Mouse (Mus musculus): Measurements from ENCODE around the gene Prkch. TPM values are rescaled to one million over a fixed set of nuclear protein-coding genes. Genes with fewer than 3 reads are reported as not detected.

Gene Prkch
- polyA plus RNA-seq, 1 experiment: 7.7 TPM

- DNase-seq (ENCODE audit: low read depth): no peak
- TF ChIP-seq CTCF (IDR thresholded peaks at IDR 0.05; ENCODE audit: borderline replicate concordance, extremely low read depth, insufficient read depth, insufficient read length) (no peak), POLR2A (IDR thresholded peaks at IDR 0.05; ENCODE audit: borderline replicate concordance, extremely low read depth, insufficient read depth, insufficient read length, poor library complexity, severe bottlenecking) (no peak)
These were observed 117.4 kb downstream of the Prkch start for GRCm38 (mm10) chr12:73701999-73702398.

GRCm38 (mm10) chr12:73704382-73704781 lies 119.8 kb downstream of the Prkch start:
- no peak for DNase-seq (ENCODE audit: low read depth)
- TF ChIP-seq POLR2A (IDR thresholded peaks at IDR 0.05; ENCODE audit: borderline replicate concordance, extremely low read depth, insufficient read depth, insufficient read length, poor library complexity, severe bottlenecking) (no peak), CTCF (IDR thresholded peaks at IDR 0.05; ENCODE audit: borderline replicate concordance, extremely low read depth, insufficient read depth, insufficient read length) (0 out of 2 replicates have a peak, but pooled peaks have one; percentile 2)

- TF ChIP-seq POLR2A (IDR thresholded peaks at IDR 0.05; ENCODE audit: borderline replicate concordance, extremely low read depth, insufficient read depth, insufficient read length, poor library complexity, severe bottlenecking) (no peak), CTCF (IDR thresholded peaks at IDR 0.05; ENCODE audit: borderline replicate concordance, extremely low read depth, insufficient read depth, insufficient read length) (peak; percentile 73; the same call in 1 of the 2 replicates)
- DNase-seq (ENCODE audit: low read depth): peak; percentile 81
These were observed 120.6 kb downstream of the Prkch start for GRCm38 (mm10) chr12:73705097-73705690.

- TF ChIP-seq POLR2A (IDR thresholded peaks at IDR 0.05; ENCODE audit: borderline replicate concordance, extremely low read depth, insufficient read depth, insufficient read length, poor library complexity, severe bottlenecking) (no peak), CTCF (IDR thresholded peaks at IDR 0.05; ENCODE audit: borderline replicate concordance, extremely low read depth, insufficient read depth, insufficient read length) (no peak)
- no peak for DNase-seq (ENCODE audit: low read depth)
These were observed 123.9 kb downstream of the Prkch start for GRCm38 (mm10) chr12:73708498-73708897.

GRCm38 (mm10) chr12:73708920-73709319 lies 124.3 kb downstream of the Prkch start:
- peak; percentile 79 for DNase-seq (ENCODE audit: low read depth)
- no peak for TF ChIP-seq POLR2A (IDR thresholded peaks at IDR 0.05; ENCODE audit: borderline replicate concordance, extremely low read depth, insufficient read depth, insufficient read length, poor library complexity, severe bottlenecking)
- peak; percentile 61 for TF ChIP-seq CTCF (IDR thresholded peaks at IDR 0.05; ENCODE audit: borderline replicate concordance, extremely low read depth, insufficient read depth, insufficient read length)

- DNase-seq (ENCODE audit: low read depth): no peak
- TF ChIP-seq POLR2A (IDR thresholded peaks at IDR 0.05; ENCODE audit: borderline replicate concordance, extremely low read depth, insufficient read depth, insufficient read length, poor library complexity, severe bottlenecking) (no peak), CTCF (IDR thresholded peaks at IDR 0.05; ENCODE audit: borderline replicate concordance, extremely low read depth, insufficient read depth, insufficient read length) (no peak)
These were observed 126.2 kb downstream of the Prkch start for GRCm38 (mm10) chr12:73710846-73711245.

- no peak for TF ChIP-seq POLR2A (IDR thresholded peaks at IDR 0.05; ENCODE audit: borderline replicate concordance, extremely low read depth, insufficient read depth, insufficient read length, poor library complexity, severe bottlenecking)
- TF ChIP-seq CTCF (IDR thresholded peaks at IDR 0.05; ENCODE audit: borderline replicate concordance, extremely low read depth, insufficient read depth, insufficient read length): no peak
- no peak for DNase-seq (ENCODE audit: low read depth)
These were observed 127.5 kb downstream of the Prkch start for GRCm38 (mm10) chr12:73712122-73712521.

- TF ChIP-seq CTCF (IDR thresholded peaks at IDR 0.05; ENCODE audit: borderline replicate concordance, extremely low read depth, insufficient read depth, insufficient read length) (no peak), POLR2A (IDR thresholded peaks at IDR 0.05; ENCODE audit: borderline replicate concordance, extremely low read depth, insufficient read depth, insufficient read length, poor library complexity, severe bottlenecking) (no peak)
- DNase-seq (ENCODE audit: low read depth): no peak
These were observed 130.0 kb downstream of the Prkch start for GRCm38 (mm10) chr12:73714589-73714988.

- DNase-seq (ENCODE audit: low read depth): no peak
- TF ChIP-seq CTCF (IDR thresholded peaks at IDR 0.05; ENCODE audit: borderline replicate concordance, extremely low read depth, insufficient read depth, insufficient read length) (no peak), POLR2A (IDR thresholded peaks at IDR 0.05; ENCODE audit: borderline replicate concordance, extremely low read depth, insufficient read depth, insufficient read length, poor library complexity, severe bottlenecking) (no peak)
These were observed 130.7 kb downstream of the Prkch start for GRCm38 (mm10) chr12:73715331-73715730.

- TF ChIP-seq CTCF (IDR thresholded peaks at IDR 0.05; ENCODE audit: borderline replicate concordance, extremely low read depth, insufficient read depth, insufficient read length): no peak
- TF ChIP-seq POLR2A (IDR thresholded peaks at IDR 0.05; ENCODE audit: borderline replicate concordance, extremely low read depth, insufficient read depth, insufficient read length, poor library complexity, severe bottlenecking): no peak
- peak; percentile 67 for DNase-seq (ENCODE audit: low read depth)
These were observed 131.5 kb downstream of the Prkch start for GRCm38 (mm10) chr12:73715954-73716731.

GRCm38 (mm10) chr12:73718036-73718435 lies 133.4 kb downstream of the Prkch start:
- TF ChIP-seq POLR2A (IDR thresholded peaks at IDR 0.05; ENCODE audit: borderline replicate concordance, extremely low read depth, insufficient read depth, insufficient read length, poor library complexity, severe bottlenecking): no peak
- no peak for TF ChIP-seq CTCF (IDR thresholded peaks at IDR 0.05; ENCODE audit: borderline replicate concordance, extremely low read depth, insufficient read depth, insufficient read length)
- DNase-seq (ENCODE audit: low read depth): no peak

Data from brain, embryonic 14.5 days (tissue).